Mouse (Mus musculus): Measurements from ENCODE around the gene Snip1.

DNA sequence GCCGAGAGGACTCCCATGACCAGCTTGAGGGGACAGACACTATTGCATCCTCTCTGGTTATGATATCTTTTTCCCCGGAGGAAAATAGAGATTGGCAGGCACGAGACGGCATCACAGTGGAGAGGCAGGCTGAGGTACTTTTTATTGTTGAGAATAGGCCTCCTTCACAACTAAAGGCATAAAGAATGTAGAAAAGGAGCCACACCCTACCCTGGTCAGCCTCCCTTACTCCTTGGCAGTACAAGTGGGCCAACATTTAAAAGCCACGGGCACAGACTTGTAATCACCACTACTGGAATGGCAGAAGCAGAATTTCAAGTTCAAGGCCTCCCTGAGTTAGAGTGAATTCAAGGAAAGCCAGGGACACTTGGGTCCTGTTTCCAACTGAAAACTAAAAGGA is 8.4 kb upstream of the Snip1 start:
- TF ChIP-seq CTCF (IDR thresholded peaks at IDR 0.05; ENCODE audit: low read depth, low read length), result no peak
- no peak for TF ChIP-seq TAL1 (conservative IDR thresholded peaks at IDR 0.05; ENCODE audit: low read depth, low read length)

Measured in G1E (cell line).